Mouse (Mus musculus) neural tube, embryonic 14.5 days (tissue): ENCODE measurements around the gene St8sia1. TPM values are rescaled to one million over a fixed set of nuclear protein-coding genes. Genes with fewer than 3 reads are reported as not detected.
"Not testable (repeated sequence)": the region's sequence is repeated elsewhere in the genome, so short reads cannot be mapped to it uniquely, and the experiment has no call there.

ENCODE experiments used
- ATAC-seq: fragments of 200-750 bp; cut with Nextera tagmentation; 2 replicates; pipeline ENCODE4 v1.8.0; 2017; ENCODE audit warnings: low read depth, mild to moderate bottlenecking, moderate TSS enrichment, moderate library complexity
- H3K27ac ChIP-seq: fragments of 300-500 bp; sonication (generic); 2 replicates; pipeline ENCODE4 v1.5.1; 2014; ENCODE audit warnings: low read depth, mild to moderate bottlenecking, control low read depth, low read length, moderate library complexity, mixed read lengths
- H3K27me3 ChIP-seq: fragments of 300-500 bp; sonication (generic); 2 replicates; pipeline ENCODE4 v1.6.1; 2014; ENCODE audit warnings: low read length; ENCODE audit not compliant: control insufficient read depth, insufficient read depth
- H3K36me3 ChIP-seq: fragments of 300-500 bp; sonication (generic); 2 replicates; pipeline ENCODE4 v1.6.1; 2014; ENCODE audit warnings: low read length, mixed read lengths; ENCODE audit not compliant: control insufficient read depth, insufficient read depth
- H3K4me1 ChIP-seq: fragments of 300-500 bp; sonication (generic); 2 replicates; pipeline ENCODE4 v1.6.1; 2014; ENCODE audit warnings: low read length; ENCODE audit not compliant: control insufficient read depth, insufficient read depth
- H3K4me2 ChIP-seq: fragments of 300-500 bp; sonication (generic); 2 replicates; pipeline ENCODE4 v1.6.1; 2014; ENCODE audit warnings: mild to moderate bottlenecking, low read depth, low read length, control low read depth
- H3K4me3 ChIP-seq: fragments of 300-500 bp; sonication (generic); 2 replicates; pipeline ENCODE4 v1.5.1; 2014; ENCODE audit warnings: low read depth, low read length, control low read depth, mixed read lengths
- H3K9ac ChIP-seq: fragments of 300-500 bp; sonication (generic); replicated peaks from 2 replicates; pipeline ENCODE4 v1.6.1; 2014; ENCODE audit warnings: low read depth, mild to moderate bottlenecking, control low read depth, low read length, mixed read lengths
- H3K9me3 ChIP-seq: fragments of 300-500 bp; sonication (generic); 2 replicates; pipeline ENCODE4 v1.6.1; 2016; ENCODE audit warnings: low read length; ENCODE audit not compliant: control insufficient read depth
- WGBS: fragments of 180-500 bp; shearing (Covaris S2); extraction: QIAGEN DNeasy Blood & Tissue Kit; methylation state at CpG from one replicate; pipeline ENCODE4 v1.1.7; 2014; 5-methylcytosine and 5-hydroxymethylcytosine counted together
- polyA plus RNA-seq: library from polyadenylated mRNA; unstranded; fragments of >200 nt; fragmentation: Nextera tagmentation; extraction: Ambion mirVana; gene quantifications from 2 replicates; pipeline ENCODE4 v1.2.1, GENCODE M21; 2014

The St8sia1 gene
- polyA plus RNA-seq, 1 experiment from 2014 or later: 8.2 TPM

- not testable (repeated sequence) for H3K9me3 ChIP-seq, H3K4me1 ChIP-seq
- 88% methylated on average over 9 of the region's 9 CpGs for WGBS
Measured at GRCm38 (mm10) chr6:142986706-142987105, 22.5 kb upstream of the St8sia1 start.

GRCm38 (mm10) chr6:142985561-142986238 lies 21.4 kb upstream of the St8sia1 start:
- 94% methylated on average over 9 of the region's 9 CpGs for WGBS
- not testable (repeated sequence) for H3K9me3 ChIP-seq, ATAC-seq

More at GRCm38 (mm10) chr6:142986706-142987105, 22.5 kb upstream of the St8sia1 start:
- H3K9ac ChIP-seq, H3K27me3 ChIP-seq, H3K4me3 ChIP-seq, H3K27ac ChIP-seq, H3K4me2 ChIP-seq, H3K36me3 ChIP-seq, ATAC-seq: not testable (repeated sequence)

GRCm38 (mm10) chr6:142979665-142980660 lies 15.7 kb upstream of the St8sia1 start:
- Histone ChIP-seq H3K27me3 (no peaks in the 10 kb centered on the region), H3K36me3 (no peaks in the 10 kb centered on the region), H3K27ac (peak overlapping the region; percentile 73), H3K9ac (no peak overlapping the region), H3K9me3 (no peaks in the 10 kb centered on the region), H3K4me2 (0 out of 2 replicates have a peak overlapping the region, but pooled peaks have one; percentile 7), H3K4me3 (no peak overlapping the region), H3K4me1 (peaks cover 10% of the 10 kb centered on the region; the same call in 1 of the 2 replicates)
- ATAC-seq: peak; percentile 82
- 23% methylated on average over 6 of the region's 6 CpGs for WGBS

More at GRCm38 (mm10) chr6:142985561-142986238, 21.4 kb upstream of the St8sia1 start:
- H3K27me3 ChIP-seq, H3K4me1 ChIP-seq, H3K27ac ChIP-seq, H3K36me3 ChIP-seq, H3K4me3 ChIP-seq, H3K4me2 ChIP-seq, H3K9ac ChIP-seq: not testable (repeated sequence)

GRCm38 (mm10) chr6:142977221-142977620 lies 13.0 kb upstream of the St8sia1 start:
- 62% methylated on average over 1 of the region's 1 CpGs for WGBS

GRCm38 (mm10) chr6:142973289-142973688 lies 9.0 kb upstream of the St8sia1 start:
- no peak overlapping the region for H3K27ac ChIP-seq
- H3K27me3 ChIP-seq: no peaks in the 10 kb centered on the region
- 94% methylated on average over 7 of the region's 7 CpGs for WGBS
- no peaks in the 10 kb centered on the region for H3K9me3 ChIP-seq
- no peak for ATAC-seq
- no peaks in the 10 kb centered on the region for H3K36me3 ChIP-seq
- no peak overlapping the region for H3K4me2 ChIP-seq
- no peaks in the 10 kb centered on the region for H3K4me1 ChIP-seq
- H3K4me3 ChIP-seq: no peak overlapping the region
- no peak overlapping the region for H3K9ac ChIP-seq

More at GRCm38 (mm10) chr6:142977221-142977620, 13.0 kb upstream of the St8sia1 start:
- H3K4me1 ChIP-seq: peaks cover 10% of the 10 kb centered on the region; the same call in 1 of the 2 replicates
- H3K4me3 ChIP-seq: no peak overlapping the region
- H3K36me3 ChIP-seq: no peaks in the 10 kb centered on the region
- no peak for ATAC-seq
- H3K27ac ChIP-seq: no peak overlapping the region
- no peak overlapping the region for H3K9ac ChIP-seq
- H3K27me3 ChIP-seq: no peaks in the 10 kb centered on the region
- H3K4me2 ChIP-seq: no peak overlapping the region
- no peaks in the 10 kb centered on the region for H3K9me3 ChIP-seq

- Histone ChIP-seq H3K36me3 (no peaks in the 10 kb centered on the region), H3K9me3 (no peaks in the 10 kb centered on the region), H3K9ac (no peak overlapping the region), H3K4me2 (no peak overlapping the region), H3K4me1 (no peaks in the 10 kb centered on the region), H3K4me3 (no peak overlapping the region), H3K27ac (no peak overlapping the region), H3K27me3 (no peaks in the 10 kb centered on the region)
- no peak for ATAC-seq
- WGBS: 75% methylated on average over 2 of the region's 2 CpGs
Measured at GRCm38 (mm10) chr6:142972205-142972604, 8.0 kb upstream of the St8sia1 start.

GRCm38 (mm10) chr6:142967407-142967806 lies 3.2 kb upstream of the St8sia1 start:
- H3K27ac ChIP-seq: no peak overlapping the region
- H3K9me3 ChIP-seq: no peaks in the 10 kb centered on the region
- H3K36me3 ChIP-seq: no peaks in the 10 kb centered on the region
- 91% methylated on average over 1 of the region's 1 CpGs for WGBS
- H3K9ac ChIP-seq: no peak overlapping the region
- H3K4me3 ChIP-seq: no peak overlapping the region
- no peaks in the 10 kb centered on the region for H3K4me1 ChIP-seq
- no peaks in the 10 kb centered on the region for H3K27me3 ChIP-seq
- no peak for ATAC-seq
- no peak overlapping the region for H3K4me2 ChIP-seq

- Histone ChIP-seq H3K4me1 (peaks cover 17% of the 10 kb centered on the region), H3K9me3 (no peaks in the 10 kb centered on the region), H3K36me3 (no peaks in the 10 kb centered on the region), H3K4me2 (peak overlapping the region; percentile 74), H3K27me3 (no peaks in the 10 kb centered on the region), H3K4me3 (peak overlapping the region; percentile 70), H3K27ac (peak overlapping the region; percentile 98), H3K9ac (peak overlapping the region; percentile 84)
- WGBS: under 1% methylated on average over 39 of the region's 39 CpGs
- ATAC-seq: peak; percentile 89
Measured at GRCm38 (mm10) chr6:142964531-142965385, 506 bp upstream of the St8sia1 start.
